Mouse (Mus musculus): ENCODE results near the gene Dnph1. TPM values are rescaled to one million over a fixed set of nuclear protein-coding genes. Genes with fewer than 3 reads are reported as not detected.

Dnph1 gene
- total RNA-seq, 1 experiment from 2014 or later: 14.5 TPM

Other genes with a start within 250 kb of the Dnph1 start
- 50.0 and 55.6 TPM in 2 replicates for gene Polr1c, start 248.7 kb upstream of the Dnph1 start, total RNA-seq (2017)
- gene Yipf3, start 248.6 kb upstream of the Dnph1 start, total RNA-seq (2017): 26.5 and 32.6 TPM in 2 replicates
- not detected in 2 replicates for gene Lrrc73, start 243.2 kb upstream of the Dnph1 start, total RNA-seq (2017)
- 11.3 and 14.6 TPM in 2 replicates for gene Tjap1, start 213.7 kb upstream of the Dnph1 start, total RNA-seq (2017)
- 0.23 TPM in 1 of 2 replicates, not detected in the other for gene Dlk2, start 199.3 kb upstream of the Dnph1 start, total RNA-seq (2017)
- 0.63 and 5.3 TPM in 2 replicates for gene Abcc10, start 168.4 kb upstream of the Dnph1 start, total RNA-seq (2017)
- 19.5 and 55.4 TPM in 2 replicates for gene Zfp318, start 113.0 kb upstream of the Dnph1 start, total RNA-seq (2017)
- not detected in 2 replicates for gene Crip3, start 67.8 kb upstream of the Dnph1 start, total RNA-seq (2017)
- not detected in 2 replicates for gene Slc22a7, start 58.3 kb upstream of the Dnph1 start, total RNA-seq (2017)
- gene Ttbk1, start 9.0 kb upstream of the Dnph1 start, total RNA-seq (2017): not detected in 2 replicates
- gene Cul9, start 49.7 kb downstream of the Dnph1 start, total RNA-seq (2017): 17.3 and 21.2 TPM in 2 replicates
- 32.5 and 35.4 TPM in 2 replicates for gene Srf, start 59.5 kb downstream of the Dnph1 start, total RNA-seq (2017)
- 5.7 and 6.7 TPM in 2 replicates for gene Ptk7, start 132.8 kb downstream of the Dnph1 start, total RNA-seq (2017)
- 6.1 and 6.9 TPM in 2 replicates for gene Klc4, start 149.3 kb downstream of the Dnph1 start, total RNA-seq (2017)
- gene Mrpl2, start 149.5 kb downstream of the Dnph1 start, total RNA-seq (2017): 102 and 113 TPM in 2 replicates
- gene Cul7, start 153.6 kb downstream of the Dnph1 start, total RNA-seq (2017): 13.8 and 22.7 TPM in 2 replicates
- gene Rrp36, start 177.6 kb downstream of the Dnph1 start, total RNA-seq (2017): 46.2 and 51.9 TPM in 2 replicates
- 63.6 and 86.9 TPM in 2 replicates for gene Mea1, start 182.1 kb downstream of the Dnph1 start, total RNA-seq (2017)
- 29.1 and 37.0 TPM in 2 replicates for gene Klhdc3, start 184.2 kb downstream of the Dnph1 start, total RNA-seq (2017)
- gene Ppp2r5d, start 208.4 kb downstream of the Dnph1 start, total RNA-seq (2017): 41.7 and 45.4 TPM in 2 replicates
- 10.3 and 17.7 TPM in 2 replicates for gene Pex6, start 214.8 kb downstream of the Dnph1 start, total RNA-seq (2017)
- gene Gnmt, start 232.5 kb downstream of the Dnph1 start, total RNA-seq (2017): not detected in 2 replicates